Mouse (Mus musculus): ENCODE results near the gene Stap2. TPM values are rescaled to one million over a fixed set of nuclear protein-coding genes. Genes with fewer than 3 reads are reported as not detected.

Stap2 gene
- total RNA-seq, 1 experiment, result 3.4 TPM

DNA sequence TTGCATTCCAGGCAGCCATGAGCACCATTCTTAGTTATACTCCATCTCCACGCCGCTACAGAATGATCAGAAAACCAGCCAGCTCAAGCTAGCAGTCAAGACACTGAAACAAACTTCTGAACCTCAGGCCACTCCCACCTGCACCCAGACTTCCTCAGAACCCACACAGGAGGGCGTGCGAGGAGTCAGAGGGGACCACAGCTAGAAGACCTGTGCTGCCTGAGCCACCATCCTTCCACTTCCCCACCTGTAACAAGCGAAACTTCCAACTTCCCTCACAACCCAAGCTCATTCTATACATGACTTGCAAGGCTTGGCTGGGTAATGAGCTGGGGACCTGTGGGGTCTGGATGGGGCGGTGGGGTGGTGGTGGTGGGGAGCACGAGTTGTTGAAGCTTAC is 27.4 kb upstream of the Stap2 start:
- Histone ChIP-seq H3K9me3 (ENCODE audit: control insufficient read depth, insufficient read depth, low read depth, low read length) (no peaks in the 10 kb centered on the region), H3K4me3 (ENCODE audit: insufficient read depth in 1 of 2, low read depth in 1 of 2, low read length in 2 of 2, poor library complexity in 1 of 2, severe bottlenecking in 1 of 2) (no peak overlapping the region), H3K4me1 (ENCODE audit: control insufficient read depth in 2 of 2, insufficient read depth in 2 of 2, low read length in 2 of 2, poor library complexity in 1 of 2) (peaks cover 4 to 12% of the 10 kb centered on the region in 2 experiments), H3K36me3 (ENCODE audit: control insufficient read depth, insufficient read depth, low read length, poor library complexity, severe bottlenecking) (peaks cover 26% of the 10 kb centered on the region; the same call in 1 of the 2 replicates), H3K9ac (ENCODE audit: insufficient read depth, low read depth, low read length, poor library complexity, severe bottlenecking) (0 out of 2 replicates have a peak overlapping the region, but pooled peaks have one; percentile 16), H3K27ac (ENCODE audit: insufficient read depth, low read depth, low read length, poor library complexity, severe bottlenecking) (no peak overlapping the region)
- no peak for DNase-seq (ENCODE audit: low read depth, low spot score)
- TF ChIP-seq ZC3H11A (IDR thresholded peaks at IDR 0.05; ENCODE audit: borderline replicate concordance, low read depth, low read length) (no peak), ZNF384 (IDR thresholded peaks at IDR 0.05; ENCODE audit: low read depth, low read length) (no peak), CHD2 (IDR thresholded peaks at IDR 0.05; ENCODE audit: low read depth, low read length) (no peak), HCFC1 (IDR thresholded peaks at IDR 0.05; ENCODE audit: borderline replicate concordance, insufficient read depth, low read length) (no peak), MAFK (IDR thresholded peaks at IDR 0.05; ENCODE audit: insufficient read depth, low read depth, low read length) (no peak)
- in situ Hi-C loops (cut with MboI; ENCODE audit: low sequenced_read_pairs in 2 of 2, unreplicated experiment in 2 of 2), result no loop called here

- H3K4me1 ChIP-seq (ENCODE audit: control insufficient read depth in 2 of 2, insufficient read depth in 2 of 2, low read length in 2 of 2, poor library complexity in 1 of 2), result peaks cover 4 to 12% of the 10 kb centered on the region in 2 experiments
- no peak overlapping the region for H3K27ac ChIP-seq (ENCODE audit: insufficient read depth, low read depth, low read length, poor library complexity, severe bottlenecking)
- H3K36me3 ChIP-seq (ENCODE audit: control insufficient read depth, insufficient read depth, low read length, poor library complexity, severe bottlenecking), result peaks cover 26% of the 10 kb centered on the region; the same call in 1 of the 2 replicates
- in situ Hi-C loops (cut with MboI; ENCODE audit: low sequenced_read_pairs in 2 of 2, unreplicated experiment in 2 of 2), result no loop called here
- no peaks in the 10 kb centered on the region for H3K9me3 ChIP-seq (ENCODE audit: control insufficient read depth, insufficient read depth, low read depth, low read length)
- H3K4me3 ChIP-seq (ENCODE audit: insufficient read depth in 1 of 2, low read depth in 1 of 2, low read length in 2 of 2, poor library complexity in 1 of 2, severe bottlenecking in 1 of 2), result no peak overlapping the region
- H3K9ac ChIP-seq (ENCODE audit: insufficient read depth, low read depth, low read length, poor library complexity, severe bottlenecking), result no peak overlapping the region
- no peak for TF ChIP-seq CHD2 (IDR thresholded peaks at IDR 0.05; ENCODE audit: low read depth, low read length)
- TF ChIP-seq MAFK (IDR thresholded peaks at IDR 0.05; ENCODE audit: insufficient read depth, low read depth, low read length), result no peak
- TF ChIP-seq ZNF384 (IDR thresholded peaks at IDR 0.05; ENCODE audit: low read depth, low read length), result no peak
- DNase-seq (ENCODE audit: low read depth, low spot score), result no peak
Observed at GRCm38 (mm10) chr17:56032127-56032733, 26.8 kb upstream of the Stap2 start.

DNA sequence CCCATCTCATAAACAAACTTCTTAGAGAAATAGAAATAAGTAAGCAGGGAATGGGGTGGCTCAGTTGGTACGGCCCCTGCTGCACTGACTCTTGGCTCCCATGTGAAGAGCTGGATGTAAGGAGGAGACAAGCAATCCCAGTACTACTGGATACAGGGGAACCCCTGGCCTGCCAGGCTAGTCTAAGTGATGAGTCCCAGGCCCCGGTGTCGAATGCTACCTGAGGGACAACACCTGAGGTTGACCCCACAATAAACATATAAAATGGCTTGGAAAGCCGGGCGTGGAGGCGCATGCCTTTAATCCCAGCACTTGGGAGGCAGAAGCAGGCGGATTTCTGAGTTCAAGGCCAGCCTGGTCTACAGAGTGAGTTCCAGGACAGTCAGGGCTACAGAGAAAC is 26.0 kb upstream of the Stap2 start:
- peaks cover 4 to 12% of the 10 kb centered on the region in 2 experiments for H3K4me1 ChIP-seq (ENCODE audit: control insufficient read depth in 2 of 2, insufficient read depth in 2 of 2, low read length in 2 of 2, poor library complexity in 1 of 2)
- H3K27ac ChIP-seq (ENCODE audit: insufficient read depth, low read depth, low read length, poor library complexity, severe bottlenecking), result no peak overlapping the region
- in situ Hi-C loops (cut with MboI; ENCODE audit: low sequenced_read_pairs in 2 of 2, unreplicated experiment in 2 of 2), result no loop called here
- H3K9ac ChIP-seq (ENCODE audit: insufficient read depth, low read depth, low read length, poor library complexity, severe bottlenecking), result no peak overlapping the region
- TF ChIP-seq CHD2 (IDR thresholded peaks at IDR 0.05; ENCODE audit: low read depth, low read length), result no peak
- no peak for TF ChIP-seq ZNF384 (IDR thresholded peaks at IDR 0.05; ENCODE audit: low read depth, low read length)
- TF ChIP-seq MAFK (IDR thresholded peaks at IDR 0.05; ENCODE audit: insufficient read depth, low read depth, low read length), result no peak
- no peak for TF ChIP-seq ZC3H11A (IDR thresholded peaks at IDR 0.05; ENCODE audit: borderline replicate concordance, low read depth, low read length)
- TF ChIP-seq HCFC1 (IDR thresholded peaks at IDR 0.05; ENCODE audit: borderline replicate concordance, insufficient read depth, low read length), result no peak
- no peak overlapping the region for H3K4me3 ChIP-seq (ENCODE audit: insufficient read depth in 1 of 2, low read depth in 1 of 2, low read length in 2 of 2, poor library complexity in 1 of 2, severe bottlenecking in 1 of 2)
- peaks cover 26% of the 10 kb centered on the region; the same call in 1 of the 2 replicates for H3K36me3 ChIP-seq (ENCODE audit: control insufficient read depth, insufficient read depth, low read length, poor library complexity, severe bottlenecking)
- DNase-seq (ENCODE audit: low read depth, low spot score), result no peak
- H3K9me3 ChIP-seq (ENCODE audit: control insufficient read depth, insufficient read depth, low read depth, low read length), result no peaks in the 10 kb centered on the region

DNA sequence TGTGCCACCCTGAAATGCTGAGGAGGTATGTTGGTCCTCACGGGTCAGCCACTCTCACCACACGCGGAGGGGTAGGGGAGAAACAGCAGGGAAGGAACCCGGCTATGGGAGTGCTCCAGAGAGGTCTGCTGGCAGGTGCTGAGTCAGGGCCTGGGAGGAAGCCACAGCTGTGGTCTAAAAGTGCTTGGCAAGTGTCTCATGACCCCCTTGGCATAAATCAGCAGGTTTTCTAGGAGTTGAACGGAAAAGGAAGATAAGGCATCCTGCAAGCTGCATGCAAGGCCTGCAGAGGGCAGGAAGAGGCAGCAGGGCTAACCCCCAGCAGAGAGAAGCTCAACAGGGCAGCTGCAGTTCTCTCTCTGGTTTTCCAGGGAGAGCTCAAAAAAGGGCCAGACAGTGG is 25.5 kb upstream of the Stap2 start:
- Histone ChIP-seq H3K9me3 (ENCODE audit: control insufficient read depth, insufficient read depth, low read depth, low read length) (no peaks in the 10 kb centered on the region), H3K4me1 (ENCODE audit: control insufficient read depth in 2 of 2, insufficient read depth in 2 of 2, low read length in 2 of 2, poor library complexity in 1 of 2) (peaks cover 4 to 12% of the 10 kb centered on the region in 2 experiments), H3K9ac (ENCODE audit: insufficient read depth, low read depth, low read length, poor library complexity, severe bottlenecking) (no peak overlapping the region), H3K4me3 (ENCODE audit: insufficient read depth in 1 of 2, low read depth in 1 of 2, low read length in 2 of 2, poor library complexity in 1 of 2, severe bottlenecking in 1 of 2) (no peak overlapping the region), H3K27ac (ENCODE audit: insufficient read depth, low read depth, low read length, poor library complexity, severe bottlenecking) (no peak overlapping the region), H3K36me3 (ENCODE audit: control insufficient read depth, insufficient read depth, low read length, poor library complexity, severe bottlenecking) (peaks cover 26% of the 10 kb centered on the region; the same call in 1 of the 2 replicates)
- TF ChIP-seq ZNF384 (IDR thresholded peaks at IDR 0.05; ENCODE audit: low read depth, low read length) (no peak), CHD2 (IDR thresholded peaks at IDR 0.05; ENCODE audit: low read depth, low read length) (no peak), ZC3H11A (IDR thresholded peaks at IDR 0.05; ENCODE audit: borderline replicate concordance, low read depth, low read length) (no peak), HCFC1 (IDR thresholded peaks at IDR 0.05; ENCODE audit: borderline replicate concordance, insufficient read depth, low read length) (no peak), MAFK (IDR thresholded peaks at IDR 0.05; ENCODE audit: insufficient read depth, low read depth, low read length) (no peak)
- in situ Hi-C loops (cut with MboI; ENCODE audit: low sequenced_read_pairs in 2 of 2, unreplicated experiment in 2 of 2), result no loop called here
- no peak for DNase-seq (ENCODE audit: low read depth, low spot score)
